Mouse (Mus musculus) lung, adult 18-20 months (tissue): ENCODE measurements around the gene Pear1.
A peak's percentile ranks its signal among the peaks of the same experiment; 100 is the strongest.

Experiments used
- DNase-seq, 2 experiments: peaks; one replicate each; pipeline ENCODE4 v3.0.0; 2022; ENCODE audit warnings: mixed read lengths in 2 of 2

Pear1 gene

GRCm38 (mm10) chr3:87804038-87804677, 19.9 kb downstream of the Pear1 start:
- DNase-seq = no peak

DNA sequence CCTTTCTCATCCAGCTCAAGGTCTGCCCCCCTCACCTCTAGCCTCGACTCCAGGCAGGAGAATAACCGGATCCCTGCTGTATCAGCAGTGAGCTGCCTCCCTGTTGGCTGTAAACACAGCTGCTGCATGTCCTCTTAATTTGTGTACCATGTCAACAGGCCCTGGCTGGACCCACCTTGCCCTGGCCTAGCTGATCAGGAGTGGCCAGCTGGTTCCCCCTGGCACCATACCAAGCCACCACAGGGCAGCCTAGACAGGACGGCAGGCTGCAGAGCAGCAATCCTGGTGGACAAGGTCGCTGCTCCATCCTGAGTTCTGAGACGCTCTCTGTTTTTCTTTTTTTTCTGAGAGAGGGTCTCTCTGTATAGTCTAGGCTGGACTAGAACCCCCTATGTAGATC, 22.4 kb downstream of the Pear1 start:
- no peak for DNase-seq

DNA sequence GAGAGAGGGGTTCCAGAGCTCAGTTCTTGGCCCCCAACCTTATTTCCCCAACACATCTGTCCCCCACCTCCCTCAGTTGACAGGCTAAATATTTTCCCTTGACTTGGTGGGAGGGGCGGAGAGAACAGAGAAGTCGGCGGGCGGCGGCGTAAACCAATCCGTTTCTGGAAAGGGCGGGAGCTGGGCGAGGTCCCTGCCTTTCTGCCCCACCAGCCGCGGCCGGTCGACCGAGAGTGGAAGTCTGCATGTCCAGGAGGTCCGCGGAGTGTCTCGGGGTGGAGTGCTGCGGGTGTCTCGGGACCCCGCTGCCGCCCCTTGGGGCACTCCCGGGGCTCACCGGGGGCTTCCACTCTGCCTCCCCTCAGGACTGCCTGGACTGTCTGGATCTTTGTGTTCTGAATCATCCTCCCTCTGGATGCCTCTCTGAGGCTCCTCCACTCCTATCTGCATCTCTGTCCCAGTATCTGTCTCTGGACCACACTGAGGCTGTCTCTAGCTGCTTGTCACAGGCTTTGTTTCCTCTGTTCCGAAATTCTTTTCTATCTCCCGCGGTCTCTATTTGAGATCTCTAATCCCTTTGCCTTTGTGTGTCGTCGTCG, 27.3 kb downstream of the Pear1 start, which contains the start of gene Insrr:
Gene Insrr, plus strand, starts transcription at position 216 of the 599 bp plus-strand sequence.
- DNase-seq = peak; percentile 25 to 26

GRCm38 (mm10) chr3:87795336-87796277, 28.5 kb downstream of the Pear1 start:
- peak; percentile 29 to 32 for DNase-seq

DNA sequence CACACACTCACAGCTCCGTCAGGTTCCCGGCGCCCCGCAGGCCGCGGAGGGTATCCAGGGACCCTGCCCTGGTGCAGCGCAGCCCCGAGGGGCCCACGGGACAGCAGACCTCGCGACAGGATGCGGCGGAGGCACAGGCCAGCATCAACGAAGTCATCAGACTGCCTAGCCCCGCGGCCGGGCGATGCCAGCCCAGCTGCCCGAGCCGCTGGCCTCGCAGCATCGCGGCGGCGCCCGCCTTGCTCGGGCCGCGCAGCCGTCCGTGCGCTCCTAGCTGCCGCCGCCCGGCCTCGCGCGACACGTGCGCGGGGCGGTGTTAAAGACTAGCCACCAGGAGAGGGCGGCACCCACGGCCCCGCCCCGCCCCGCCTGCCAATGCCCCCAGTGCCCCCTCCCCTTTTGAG, 29.2 kb downstream of the Pear1 start, which contains the start of gene Ntrk1:
Gene Ntrk1, minus strand, starts transcription at position 241 of the 404 bp plus-strand sequence.
- DNase-seq = no peak

DNA sequence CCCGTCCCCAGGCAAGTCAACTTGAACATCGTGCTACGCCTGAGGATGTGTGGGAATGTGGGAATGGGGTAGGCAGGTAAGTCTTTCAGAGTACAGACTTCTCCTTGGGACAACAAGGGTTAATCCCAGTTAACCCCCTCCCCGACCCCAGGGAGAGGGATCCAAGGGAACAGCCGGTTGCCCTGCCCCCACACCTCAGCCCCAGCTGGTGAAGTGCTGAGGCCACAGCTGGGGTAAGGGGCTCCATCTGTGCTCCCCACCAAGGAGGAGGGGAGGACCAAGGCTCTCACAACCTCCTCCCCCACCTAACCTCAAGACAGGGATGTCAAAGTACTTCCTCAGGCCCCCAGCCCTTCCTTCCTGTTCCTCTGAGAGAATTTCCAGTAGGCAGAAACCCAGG, 34.3 kb downstream of the Pear1 start:
- no peak for DNase-seq

- DNase-seq = no peak
Observed at GRCm38 (mm10) chr3:87789248-87789647, 34.9 kb downstream of the Pear1 start.

DNA sequence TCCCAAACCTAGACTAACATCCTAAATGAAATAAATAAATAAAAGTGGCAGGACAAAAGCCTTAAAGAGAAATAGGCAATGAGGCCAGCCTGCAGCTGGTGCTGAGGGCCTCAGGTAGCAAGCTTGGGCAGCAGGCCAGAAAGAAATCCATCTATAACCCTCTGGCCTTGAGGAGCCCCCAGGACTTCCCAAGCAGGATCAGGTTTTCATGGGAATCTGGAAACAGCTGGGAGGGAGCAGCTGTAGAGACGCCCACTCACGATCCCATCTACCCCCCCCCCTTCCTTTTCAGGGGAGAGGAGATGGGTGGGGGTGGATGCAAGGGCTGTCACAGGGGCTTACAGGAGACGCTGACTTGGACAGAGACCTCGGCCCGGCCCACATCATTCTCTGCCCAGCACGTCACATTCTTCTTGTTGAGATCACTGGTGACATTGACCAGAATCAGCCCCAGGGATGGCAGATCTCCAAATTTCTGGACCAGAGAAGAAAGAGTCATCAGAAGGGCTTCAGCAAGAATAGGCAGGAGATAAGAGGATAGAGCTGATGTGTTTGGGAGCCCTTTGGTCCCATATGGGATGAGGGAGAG, 38.4 kb downstream of the Pear1 start:
- DNase-seq = no peak

GRCm38 (mm10) chr3:87785156-87785555, 39.0 kb downstream of the Pear1 start:
- no peak for DNase-seq

- no peak for DNase-seq
Observed at GRCm38 (mm10) chr3:87783282-87784023, 40.7 kb downstream of the Pear1 start.

DNA sequence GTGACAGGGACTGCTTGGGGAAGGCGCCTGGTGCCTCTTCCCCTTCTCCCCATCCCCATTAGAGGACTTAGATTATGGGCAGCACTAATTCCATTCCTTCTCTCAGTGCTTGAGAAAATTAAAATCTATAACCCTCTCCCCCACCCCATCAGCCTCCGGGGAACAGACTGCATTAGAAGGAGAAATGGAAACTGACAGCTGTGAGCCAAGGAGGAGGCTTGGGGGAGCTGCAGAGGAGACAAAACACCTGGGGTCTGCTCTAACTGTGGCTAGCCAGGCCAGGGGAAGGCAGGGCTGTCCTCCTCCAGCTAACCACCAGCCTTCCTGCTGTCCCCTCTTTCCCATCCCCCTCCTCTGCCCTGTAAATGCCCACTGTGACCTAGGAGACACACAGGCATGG, 45.0 kb downstream of the Pear1 start:
- DNase-seq = no peak

- DNase-seq = peak in 1 of 2 experiments; percentile 28
Observed at GRCm38 (mm10) chr3:87778283-87778682, 45.8 kb downstream of the Pear1 start.

- DNase-seq = no peak
Observed at GRCm38 (mm10) chr3:87771088-87771487, 53.0 kb downstream of the Pear1 start.

- peak in 1 of 2 experiments; percentile 50 for DNase-seq
Observed at GRCm38 (mm10) chr3:87770280-87770679, 53.8 kb downstream of the Pear1 start.

GRCm38 (mm10) chr3:87769506-87769905, 54.6 kb downstream of the Pear1 start:
- DNase-seq = no peak

GRCm38 (mm10) chr3:87768844-87769243, 55.3 kb downstream of the Pear1 start:
- DNase-seq = peak; percentile 87 to 90

GRCm38 (mm10) chr3:87768431-87768830, 55.7 kb downstream of the Pear1 start:
- DNase-seq = no peak

DNA sequence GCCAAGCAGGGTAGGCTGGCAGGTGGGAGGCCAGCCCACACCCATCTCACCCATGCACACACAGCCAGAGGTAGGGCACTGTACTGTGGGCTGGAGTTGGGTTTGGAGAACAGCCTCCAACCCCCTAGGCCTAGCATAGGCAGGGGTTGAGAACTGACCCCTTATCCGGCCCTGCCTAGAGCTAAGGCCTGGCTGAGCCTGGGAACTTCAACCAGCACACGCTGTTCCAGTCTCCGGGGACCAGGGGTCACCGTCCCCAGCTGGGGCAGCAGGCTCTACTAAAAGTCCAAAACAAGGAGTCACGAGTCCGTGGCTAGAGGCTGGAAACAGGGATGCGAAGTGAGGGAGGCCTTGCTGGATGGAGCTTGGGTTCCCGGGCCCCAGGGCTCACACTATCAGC, 56.3 kb downstream of the Pear1 start:
- peak; percentile 32 to 35 for DNase-seq

DNA sequence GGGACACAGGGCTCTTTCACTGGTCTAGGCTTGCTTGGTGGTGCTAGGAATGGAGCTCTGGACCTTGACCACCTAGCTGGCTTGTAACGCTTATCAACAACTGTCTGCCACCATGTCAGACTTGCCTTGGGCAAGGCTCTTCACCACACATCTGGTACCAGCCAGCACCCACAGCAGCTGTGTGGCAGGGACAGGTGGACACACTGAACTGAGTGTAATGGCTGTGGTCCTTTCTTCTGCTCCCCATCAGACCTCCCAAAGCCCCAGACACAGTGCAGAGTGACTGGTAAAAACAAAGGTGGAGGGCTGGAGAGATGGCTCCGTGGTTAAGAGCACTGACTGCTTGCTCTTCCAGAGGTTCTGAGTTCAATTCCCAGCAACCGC, 57.8 kb downstream of the Pear1 start:
- DNase-seq = no peak

- DNase-seq = no peak
Observed at GRCm38 (mm10) chr3:87765631-87766283, 58.3 kb downstream of the Pear1 start.

- peak; percentile 66 to 67 for DNase-seq
Observed at GRCm38 (mm10) chr3:87765091-87765490, 59.0 kb downstream of the Pear1 start.

GRCm38 (mm10) chr3:87764506-87764905, 59.6 kb downstream of the Pear1 start:
- DNase-seq = no peak
